In genomic region chr7:68073460-68073806, GRCm38 (mm10) we compare ENCODE assay signal across 10 mouse cellular contexts.
DNase-seq lines count a peak whose midpoint lies in the region; ATAC-seq and TF ChIP-seq lines count a peak whose summit lies in the region.
"Had no signal": no experiment of that assay in that cellular context is flagged by ENCODE, and none has a peak within 500 bp of the region (broad histone marks: within the 10 kb centered on the region; RNA-seq: fewer than 3 reads in every experiment).

No protein-coding gene starts in this region.

- DNase-seq in forebrain, embryonic 10.5 days (ENCODE audit: extremely low spot score, low spot score), result peak; percentile 32
- DNase-seq in ES-CJ7 (ENCODE audit: low read depth, low spot score), result peak; percentile 10
- DNase-seq in heart, postnatal 0 days (ENCODE audit: low spot score), result peak; percentile 77
- DNase-seq in limb, embryonic 10.5 days (ENCODE audit: low spot score), result peak; percentile 57
- DNase-seq in layer of hippocampus, postnatal 36 days, result no peak
- no peak for DNase-seq in layer of hippocampus, adult 9-10 months (ENCODE audit: low spot score)
- no peak for DNase-seq in neural tube, embryonic 10.5 days (ENCODE audit: extremely low spot score, low spot score)
- DNase-seq: adrenal gland, adult 2 months had no signal

- TF ChIP-seq CTCF in heart, postnatal 0 days (IDR thresholded peaks at IDR 0.05; ENCODE audit: low read depth), result no peak

- no peaks in the 10 kb centered on the region for H3K36me3 ChIP-seq in forebrain, embryonic 10.5 days (replicated peaks)
- no peaks in the 10 kb centered on the region for H3K36me3 ChIP-seq in forebrain, embryonic 12.5 days (replicated peaks)
- H3K36me3 ChIP-seq in heart, postnatal 0 days (replicated peaks; ENCODE audit: control insufficient read depth, insufficient read depth, low read length), result no peaks in the 10 kb centered on the region
- H3K36me3 ChIP-seq in limb, embryonic 10.5 days, result no peaks in the 10 kb centered on the region

- peaks cover 51% of the 10 kb centered on the region for H3K4me1 ChIP-seq in forebrain, embryonic 10.5 days
- peaks cover 48% of the 10 kb centered on the region for H3K4me1 ChIP-seq in forebrain, embryonic 12.5 days
- H3K4me1 ChIP-seq in heart, postnatal 0 days (ENCODE audit: control insufficient read depth, insufficient read depth), result peaks cover 71% of the 10 kb centered on the region
- peaks cover 43% of the 10 kb centered on the region for H3K4me1 ChIP-seq in limb, embryonic 10.5 days

- H3K9me3 ChIP-seq in forebrain, embryonic 10.5 days, result no peaks in the 10 kb centered on the region
- H3K9me3 ChIP-seq in forebrain, embryonic 12.5 days, result no peaks in the 10 kb centered on the region
- H3K9me3 ChIP-seq in heart, postnatal 0 days (replicated peaks; ENCODE audit: control insufficient read depth, low read length), result no peaks in the 10 kb centered on the region
- no peaks in the 10 kb centered on the region for H3K9me3 ChIP-seq in limb, embryonic 10.5 days (replicated peaks)
- H3K9me3 ChIP-seq: megakaryocyte, embryonic 14.5 days had no signal

- H3K4me3 ChIP-seq in forebrain, embryonic 10.5 days, result no peak overlapping the region
- H3K4me3 ChIP-seq in forebrain, embryonic 12.5 days (replicated peaks), result no peak overlapping the region
- H3K4me3 ChIP-seq in heart, postnatal 0 days (ENCODE audit: low read depth, low read length), result no peak overlapping the region
- peak overlapping the region; percentile 34 for H3K4me3 ChIP-seq in limb, embryonic 10.5 days
- H3K4me3 ChIP-seq: megakaryocyte, embryonic 14.5 days had no signal

- H3K27ac ChIP-seq in forebrain, embryonic 10.5 days, result peak overlapping the region; percentile 53; the same call in 1 of the 2 replicates
- H3K27ac ChIP-seq in forebrain, embryonic 12.5 days, result no peak overlapping the region
- H3K27ac ChIP-seq in heart, postnatal 0 days (ENCODE audit: low read depth), result peak overlapping the region; percentile 65
- H3K27ac ChIP-seq in limb, embryonic 10.5 days, result peak overlapping the region; percentile 68; the same call in 1 of the 2 replicates

- no peak overlapping the region for H3K4me2 ChIP-seq in forebrain, embryonic 12.5 days
- peak overlapping the region; percentile 31; the same call in 1 of the 2 replicates for H3K4me2 ChIP-seq in heart, postnatal 0 days (ENCODE audit: low read depth, low read length)

- WGBS in forebrain, embryonic 10.5 days, result 33% methylated on average over 8 of the region's 8 CpGs
- WGBS in forebrain, embryonic 12.5 days, result 20% methylated on average over 8 of the region's 8 CpGs
- 37% methylated on average over 8 of the region's 8 CpGs for WGBS in heart, postnatal 0 days
- WGBS in limb, embryonic 10.5 days, result 32% methylated on average over 8 of the region's 8 CpGs

- H3K27me3 ChIP-seq in forebrain, embryonic 10.5 days (ENCODE audit: poor library complexity, severe bottlenecking), result no peaks in the 10 kb centered on the region
- H3K27me3 ChIP-seq in forebrain, embryonic 12.5 days, result no peaks in the 10 kb centered on the region
- no peaks in the 10 kb centered on the region for H3K27me3 ChIP-seq in heart, postnatal 0 days (ENCODE audit: control insufficient read depth, insufficient read depth, low read length)
- no peaks in the 10 kb centered on the region for H3K27me3 ChIP-seq in limb, embryonic 10.5 days (ENCODE audit: low read depth, poor library complexity, severe bottlenecking)
- H3K27me3 ChIP-seq: megakaryocyte, embryonic 14.5 days had no signal

- TF ChIP-seq EP300 in heart, postnatal 0 days (IDR thresholded peaks at IDR 0.05; ENCODE audit: low read depth), result no peak

- ATAC-seq in forebrain, embryonic 12.5 days (ENCODE audit: low FRiP score), result no peak
- peak; percentile 76 for ATAC-seq in heart, postnatal 0 days (ENCODE audit: insufficient read depth, low read depth)

- H3K9ac ChIP-seq in forebrain, embryonic 12.5 days, result no peak overlapping the region
- no peak overlapping the region for H3K9ac ChIP-seq in heart, postnatal 0 days (replicated peaks; ENCODE audit: low read depth, low read length)

Comparison
In these comparisons a context has a peak if more than half of its experiments do, and no peak if none do; other contexts are left out.
1. DNase-seq: peak in forebrain, embryonic 10.5 days (single experiment), ES-CJ7 (single experiment), heart, postnatal 0 days (single experiment) and limb, embryonic 10.5 days (single experiment); none in layer of hippocampus, postnatal 36 days (0 of 2), layer of hippocampus, adult 9-10 months (single experiment) and neural tube, embryonic 10.5 days (single experiment).